Mouse (Mus musculus): ENCODE measurements around the gene Stox2.

- TF ChIP-seq NELFE (IDR thresholded peaks at IDR 0.05; ENCODE audit: low read depth, low read length) (no peak), MAFK (IDR thresholded peaks at IDR 0.05; ENCODE audit: borderline replicate concordance, low read depth, low read length) (no peak), CTCF (IDR thresholded peaks at IDR 0.05 in 2 of 3, conservative IDR thresholded peaks at IDR 0.05 in 1 of 3; ENCODE audit: control insufficient read depth in 1 of 3, insufficient read depth in 1 of 3, low read depth in 2 of 3, low read length in 3 of 3, poor library complexity in 1 of 3, severe bottlenecking in 1 of 3) (no peak)
These were observed 185.2 kb downstream of the Stox2 start for GRCm38 (mm10) chr8:47260751-47261474.

All from MEL (cell line).